Mouse (Mus musculus) frontal cortex, postnatal 14 days (tissue): ENCODE measurements around the gene Tex37.
A peak's percentile ranks its signal among the peaks of the same experiment; 100 is the strongest.

ENCODE experiments used
- DNase-seq, 2 experiments: peaks; one replicate each; pipeline ENCODE4 v3.0.0; 2022; ENCODE audit warnings: low spot score in 2 of 2

The Tex37 gene

GRCm38 (mm10) chr6:70918827-70919226, at the start of gene Tex37:
Tex37 (minus strand) TSS chr6:70918927.
- DNase-seq, result no peak

DNA sequence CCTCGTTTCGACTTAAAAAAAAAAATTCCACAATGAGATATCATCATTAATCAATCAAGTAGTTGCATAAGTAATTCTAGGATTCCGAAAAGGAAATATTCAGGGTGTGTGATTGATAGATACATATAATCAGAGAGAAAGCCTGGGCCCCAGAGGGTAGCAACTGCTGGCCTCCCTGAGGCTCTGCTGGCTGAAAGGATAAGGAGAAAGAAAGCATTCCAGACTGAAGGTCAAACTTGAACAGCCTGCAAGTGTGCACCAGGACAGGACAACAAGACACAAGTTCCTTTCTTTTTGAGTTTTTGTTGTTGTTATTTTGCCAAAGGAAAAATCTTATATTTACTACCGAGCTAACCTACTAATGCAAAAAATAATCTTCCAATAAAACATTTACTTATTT, 49.6 kb upstream of the Tex37 start:
- DNase-seq, result no peak

DNA sequence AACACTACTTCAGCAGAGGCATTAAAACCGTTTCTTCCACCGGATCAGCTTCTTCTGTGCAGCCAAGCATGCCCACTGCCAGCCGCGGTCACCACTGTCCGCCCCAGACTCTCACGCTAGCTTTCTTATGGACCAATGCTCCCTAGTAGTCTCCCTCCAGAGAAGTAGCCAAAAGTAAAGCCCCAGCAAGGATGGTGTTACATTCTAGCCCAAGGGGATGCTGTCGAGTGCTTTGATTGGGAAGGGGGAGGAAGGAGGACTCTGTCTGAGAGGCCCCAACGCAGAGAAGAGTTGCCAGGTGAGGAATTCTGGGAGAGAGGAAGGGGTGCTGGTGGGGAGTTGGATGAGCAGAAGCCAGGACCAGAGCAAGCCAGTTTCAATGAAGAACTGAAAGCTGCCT, 48.7 kb upstream of the Tex37 start:
- DNase-seq, result no peak

DNA sequence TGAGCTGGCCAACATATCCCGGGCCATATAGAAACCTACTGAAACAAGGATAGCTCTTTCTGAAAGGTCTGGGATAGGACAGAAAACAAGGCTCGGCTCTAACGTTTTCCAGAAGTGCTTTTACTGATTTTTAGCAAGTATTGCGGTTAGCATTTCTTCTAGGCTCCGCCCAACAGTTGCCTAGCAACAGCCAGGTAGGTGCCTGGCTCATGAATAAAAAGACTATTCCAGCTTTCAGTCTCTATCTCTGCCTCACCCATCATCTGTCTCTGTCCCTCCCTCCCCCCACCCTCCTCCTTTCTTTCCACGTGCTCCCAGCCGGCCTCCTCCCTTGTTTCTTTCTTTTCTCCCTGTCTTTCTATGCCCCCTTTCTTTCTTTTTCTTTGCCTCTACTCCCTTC, 47.0 kb upstream of the Tex37 start:
- DNase-seq, result no peak

GRCm38 (mm10) chr6:70964116-70964830, 45.5 kb upstream of the Tex37 start:
- no peak for DNase-seq

DNA sequence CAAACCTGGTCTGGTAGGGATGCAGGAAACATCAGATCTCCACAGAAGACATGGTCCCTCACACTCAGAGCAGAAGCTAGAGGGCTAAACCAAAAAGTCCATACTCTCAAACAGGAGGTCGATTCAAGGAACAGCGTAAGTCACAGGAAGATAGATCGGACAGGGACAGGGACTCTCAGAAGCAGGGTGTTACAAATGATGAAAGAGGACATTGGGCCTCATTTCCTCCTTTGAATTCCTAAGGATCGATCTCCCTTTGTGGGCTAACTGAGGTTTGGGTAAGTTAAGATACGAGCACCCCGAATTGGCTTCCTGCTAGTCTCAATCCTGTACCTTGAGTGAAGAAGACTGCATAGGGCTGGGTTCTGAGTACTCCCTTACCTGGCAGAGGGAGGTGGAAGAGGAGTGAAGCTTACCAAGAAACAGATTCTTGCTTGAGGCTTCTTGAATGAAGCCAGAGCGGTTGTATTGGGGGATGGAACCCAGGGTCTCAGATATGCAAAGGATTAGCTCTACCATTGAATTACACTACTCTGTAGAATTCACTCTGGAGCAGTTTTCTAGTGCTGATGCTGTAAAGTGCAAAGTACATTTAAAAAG, 38.7 kb upstream of the Tex37 start:
- DNase-seq, result no peak

GRCm38 (mm10) chr6:70956936-70957335, 38.2 kb upstream of the Tex37 start:
- DNase-seq, result no peak

DNA sequence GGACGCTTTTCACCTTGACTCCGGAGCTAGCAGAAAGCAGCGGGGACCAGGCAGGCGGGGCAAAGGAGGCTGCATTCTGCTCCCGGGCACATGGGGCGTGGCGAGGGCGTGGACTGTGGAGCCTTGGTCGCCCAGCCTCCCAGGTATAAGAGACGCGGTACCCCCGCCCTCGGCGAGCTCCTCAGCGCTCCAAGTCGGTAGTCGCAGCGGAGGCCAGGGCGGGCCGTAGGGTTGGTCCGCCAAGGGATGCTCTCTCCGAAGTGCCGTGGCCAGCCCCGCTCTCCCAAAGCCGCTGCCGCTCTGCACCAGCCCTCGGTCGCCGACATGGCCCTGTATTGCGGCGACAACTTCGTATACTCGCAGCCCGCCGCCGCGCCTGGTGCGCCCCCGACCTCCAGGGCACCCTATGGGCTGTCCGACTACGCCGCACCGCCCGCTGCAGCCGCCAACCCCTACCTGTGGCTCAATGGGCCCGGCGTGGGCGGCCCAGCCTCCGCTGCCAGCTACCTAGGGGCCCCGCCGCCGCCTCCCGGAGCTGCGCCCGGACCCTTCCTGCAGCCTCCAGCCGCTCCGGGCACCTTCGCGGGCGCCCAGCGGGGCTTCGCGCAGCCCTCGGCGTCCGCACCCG, 37.7 kb upstream of the Tex37 start, which contains the start of gene Foxi3:
TSS of gene Foxi3 (plus strand) at position 247 of the 628 bp plus-strand sequence.
- DNase-seq, result no peak

DNA sequence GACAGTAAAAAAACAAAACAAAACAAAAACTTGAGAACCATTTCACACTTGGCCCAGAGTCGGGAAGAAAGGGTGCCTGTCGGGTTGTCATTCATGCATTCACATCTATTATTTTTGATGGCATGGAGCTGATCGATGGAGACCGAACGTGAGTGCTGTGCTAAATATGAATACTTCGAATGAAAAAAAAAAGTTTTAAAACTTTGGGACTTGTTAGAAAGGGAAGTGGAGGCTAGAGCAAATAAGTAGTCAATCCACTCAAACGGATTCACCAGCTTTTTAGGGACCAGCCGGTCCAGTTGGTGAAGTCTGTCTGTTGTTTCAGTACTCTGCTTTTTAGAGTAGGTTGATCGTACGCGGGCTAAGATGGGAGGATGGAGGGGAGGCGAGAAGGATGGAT, 37.1 kb upstream of the Tex37 start:
- DNase-seq, result no peak

DNA sequence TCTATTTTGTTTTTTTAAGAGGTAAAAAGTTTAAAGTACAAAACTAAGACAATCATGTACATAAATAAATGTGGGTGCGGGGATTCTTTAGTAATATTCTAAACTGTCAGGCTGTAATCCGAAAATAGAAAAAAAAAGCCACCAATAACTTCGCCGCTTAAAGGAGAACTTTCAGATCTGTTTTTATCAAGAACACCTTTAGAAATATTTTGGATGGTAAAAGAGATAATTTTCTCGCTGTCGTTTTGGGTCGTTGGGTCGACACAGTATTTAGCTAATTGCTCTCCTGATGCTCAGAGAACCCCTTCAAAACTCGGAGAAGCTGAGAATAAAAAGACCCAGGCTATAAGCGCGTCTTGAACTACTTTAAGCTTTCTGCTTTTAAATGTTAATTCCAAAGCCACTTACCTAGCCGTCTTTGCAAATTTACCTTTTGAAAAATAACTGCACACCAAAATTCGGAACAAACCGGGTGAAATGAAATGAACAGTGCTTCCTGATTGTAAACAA, 36.6 kb upstream of the Tex37 start:
- no peak for DNase-seq

DNA sequence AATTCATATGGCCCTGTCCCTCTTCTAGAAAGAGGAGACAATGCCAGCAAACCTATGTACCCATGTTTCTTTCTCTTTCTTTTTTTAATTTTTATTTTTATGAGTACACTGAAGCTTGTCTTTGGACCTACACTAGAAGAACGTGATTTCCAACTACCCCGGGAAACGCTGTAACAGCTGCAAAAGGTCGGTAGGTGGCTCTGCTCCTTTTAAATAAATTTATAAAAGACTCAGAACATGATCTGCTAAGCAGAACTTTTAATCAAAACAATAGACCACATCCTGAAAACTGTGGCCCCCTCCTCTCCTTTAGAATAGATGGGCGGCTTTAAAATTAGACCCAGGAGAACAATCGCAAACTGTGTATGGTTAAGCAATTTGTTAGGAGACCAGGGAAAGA, 35.3 kb upstream of the Tex37 start:
- no peak for DNase-seq

DNA sequence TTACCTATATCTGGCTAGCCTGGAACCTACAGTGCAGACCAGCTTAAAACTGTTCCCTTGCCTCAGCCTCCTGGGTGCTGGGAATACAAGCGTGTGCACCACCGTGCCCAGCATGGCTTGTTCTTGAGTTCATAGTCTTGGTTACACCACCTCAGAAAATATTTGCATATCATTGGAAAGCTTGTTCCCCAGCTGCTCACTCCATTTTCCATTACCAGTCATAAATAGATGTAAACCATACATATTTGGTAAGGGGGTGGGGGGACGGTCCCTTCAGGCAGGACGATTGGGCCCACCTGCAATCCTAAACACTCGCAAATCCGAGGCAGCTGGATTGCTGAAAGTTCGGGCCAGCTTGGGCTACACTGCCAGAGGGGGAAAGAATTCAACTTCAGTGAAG, 34.5 kb upstream of the Tex37 start:
- no peak for DNase-seq

DNA sequence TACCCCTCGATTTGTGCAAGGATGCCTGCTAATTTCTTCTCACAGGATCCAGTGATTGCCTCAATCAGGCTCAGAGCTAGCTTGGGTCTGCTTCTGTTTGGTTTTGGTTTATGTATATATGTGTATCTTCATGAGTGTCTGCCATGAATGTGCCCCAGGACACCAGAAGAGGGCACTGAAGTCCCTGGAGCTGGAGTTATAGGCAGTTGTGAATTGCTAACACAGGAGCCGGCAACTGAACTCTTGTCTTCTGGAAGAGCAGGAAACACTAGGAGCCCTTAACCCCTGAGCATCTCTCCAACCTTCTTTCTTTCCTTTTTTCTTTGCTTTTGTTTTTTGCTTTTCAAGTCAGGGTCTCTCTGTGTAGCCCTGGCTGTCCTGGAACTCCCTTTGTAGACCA, 13.1 kb upstream of the Tex37 start:
- no peak for DNase-seq

DNA sequence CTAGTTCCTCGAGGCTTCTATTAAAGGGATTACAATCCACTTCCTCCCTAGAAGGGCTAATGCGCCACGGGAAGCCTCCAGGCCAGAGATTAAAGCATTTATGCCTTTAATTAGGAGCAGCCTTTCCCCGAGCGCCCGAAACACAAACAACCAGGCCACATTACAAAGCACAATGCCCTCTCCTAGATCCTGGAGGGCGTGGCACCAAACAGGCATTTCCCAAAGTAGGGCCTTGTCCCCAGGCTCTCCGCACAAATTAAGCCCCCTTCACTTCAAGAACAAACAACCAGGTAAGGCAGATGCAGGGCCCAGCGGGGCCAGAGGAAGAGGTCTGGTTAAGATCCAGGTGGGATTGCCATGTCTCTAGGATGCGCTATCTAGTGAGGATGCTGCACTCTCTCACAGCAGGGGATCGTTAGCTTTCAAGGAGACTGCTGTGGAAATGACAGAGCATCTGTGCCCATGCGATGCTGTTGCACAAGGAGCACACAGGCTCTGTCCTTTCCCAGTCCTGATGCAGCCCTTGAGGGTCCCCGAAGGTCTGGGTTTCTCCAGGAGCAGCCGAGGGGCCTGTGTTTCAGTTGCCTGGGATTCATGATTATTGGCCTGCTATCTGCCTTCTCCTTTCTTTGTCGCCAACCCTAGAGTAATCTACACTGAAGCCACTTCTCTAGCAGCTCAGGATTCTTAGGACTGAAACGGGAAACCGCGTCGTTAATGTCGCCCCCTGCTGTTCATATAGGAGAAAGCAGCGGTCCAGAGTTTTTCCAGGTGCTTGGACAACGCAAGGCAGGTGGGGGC, 2.7 kb upstream of the Tex37 start:
- DNase-seq, result peak in 1 of 2 experiments; percentile 48

DNA sequence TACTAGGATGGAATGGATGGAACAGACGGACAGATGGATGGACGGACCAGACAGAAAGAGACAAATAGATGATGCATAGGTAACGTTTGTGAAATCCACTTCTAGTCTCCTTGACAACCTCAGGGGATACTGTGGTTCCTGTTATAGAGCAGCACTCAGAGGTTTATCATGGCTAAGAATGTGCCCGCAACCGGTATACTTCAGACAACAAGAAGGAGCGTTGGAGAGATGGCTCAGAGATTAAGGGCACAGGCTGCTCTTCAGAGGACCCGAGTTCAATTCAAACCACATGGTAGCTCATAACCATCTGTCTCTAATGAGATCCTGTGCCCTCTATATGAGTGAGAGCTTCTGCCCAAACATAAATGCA, 6.3 kb downstream of the Tex37 start:
- DNase-seq, result no peak

- peak in 1 of 2 experiments; percentile 24 for DNase-seq
These were observed 6.9 kb downstream of the Tex37 start for GRCm38 (mm10) chr6:70911668-70912395.

DNA sequence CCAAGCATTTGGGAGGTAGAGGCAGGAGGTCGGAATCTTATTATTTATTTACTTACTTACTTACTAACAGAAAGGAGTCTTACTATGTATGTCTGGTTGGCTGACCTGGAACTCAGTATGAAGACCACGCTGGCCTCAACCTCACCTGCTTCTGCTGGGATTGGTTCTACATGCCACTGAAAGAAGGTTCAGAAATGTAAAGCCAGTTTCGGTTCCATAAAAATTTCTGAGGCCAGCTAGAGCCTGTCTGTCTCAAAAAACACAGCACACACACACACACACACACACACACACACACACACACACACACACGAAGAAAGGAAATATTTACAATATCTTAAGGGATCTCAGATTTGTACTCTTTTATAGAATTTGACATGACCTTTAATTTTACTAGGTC, 8.4 kb downstream of the Tex37 start:
- DNase-seq, result no peak

DNA sequence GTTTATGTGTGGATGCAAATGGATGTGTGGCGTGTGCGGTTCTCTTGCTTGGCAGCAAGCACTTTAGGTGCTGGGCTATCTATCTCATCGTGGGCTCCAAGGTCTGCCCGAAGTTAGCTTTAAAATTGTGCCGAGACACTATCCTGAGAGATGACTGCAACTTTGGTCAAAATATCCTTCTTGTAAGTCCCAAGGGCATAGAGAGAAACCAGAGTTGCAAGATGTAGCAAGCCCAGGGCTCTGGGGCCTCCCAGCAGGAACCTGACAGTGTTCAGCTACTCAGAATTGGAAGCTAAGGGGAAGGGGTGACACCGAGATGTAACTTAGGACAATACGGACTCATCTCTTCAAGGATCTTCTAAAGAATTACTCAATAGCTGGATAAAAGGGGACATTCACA, 9.2 kb downstream of the Tex37 start:
- DNase-seq, result no peak

- no peak for DNase-seq
These were observed 15.0 kb downstream of the Tex37 start for GRCm38 (mm10) chr6:70903689-70904088.

- DNase-seq, result no peak
These were observed 19.1 kb downstream of the Tex37 start for GRCm38 (mm10) chr6:70899594-70900003.

DNA sequence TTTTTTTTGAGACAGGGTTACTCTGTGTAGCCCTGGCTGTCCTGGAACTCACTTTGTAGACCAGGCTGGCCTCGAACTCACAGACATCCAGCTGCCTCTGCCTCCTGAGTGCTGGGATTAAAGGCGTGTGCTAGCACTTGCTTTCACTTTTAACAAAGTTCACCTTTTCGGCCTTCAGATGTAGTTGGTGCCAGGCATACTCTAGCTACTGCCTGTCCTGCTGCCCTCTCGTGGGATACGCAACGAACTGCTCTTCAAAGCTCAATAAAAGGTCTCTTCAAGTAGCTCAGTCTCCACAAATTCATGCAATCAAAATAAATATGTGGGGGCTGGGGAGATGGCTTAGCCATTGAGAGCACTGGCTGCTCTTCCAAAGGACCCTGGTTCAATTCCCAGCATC, 20.6 kb downstream of the Tex37 start:
- DNase-seq, result no peak

GRCm38 (mm10) chr6:70887993-70888392, 30.7 kb downstream of the Tex37 start:
- DNase-seq, result no peak
